Mouse (Mus musculus): ENCODE results near the gene Gm266.

The Gm266 gene

DNA sequence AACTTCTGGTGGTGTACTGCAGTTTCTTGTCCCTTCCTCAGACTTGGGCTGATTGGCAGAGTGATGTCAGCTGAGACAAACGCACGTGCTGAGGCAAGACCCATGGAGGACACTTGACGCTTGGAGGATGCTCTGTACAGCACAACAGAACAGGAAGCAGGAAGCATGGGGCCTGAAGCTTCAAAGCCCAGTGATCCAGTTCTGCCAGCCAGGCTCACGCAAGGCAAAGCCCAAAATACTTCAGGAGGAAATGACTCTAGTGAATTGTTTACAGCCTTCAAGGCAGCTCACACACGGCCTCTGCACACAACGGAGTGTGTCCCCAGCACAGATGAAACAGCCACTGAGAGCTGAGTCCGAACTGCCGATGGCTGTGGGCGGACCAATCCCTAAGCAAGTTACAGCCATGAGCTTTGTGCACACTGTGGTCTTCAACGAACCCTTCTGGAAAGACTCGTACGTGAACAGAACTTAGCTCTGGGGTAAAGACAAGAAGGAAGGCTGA is 17.5 kb upstream of the Gm266 start:
- no peak for DNase-seq (ENCODE audit: low read depth, low spot score)

DNA sequence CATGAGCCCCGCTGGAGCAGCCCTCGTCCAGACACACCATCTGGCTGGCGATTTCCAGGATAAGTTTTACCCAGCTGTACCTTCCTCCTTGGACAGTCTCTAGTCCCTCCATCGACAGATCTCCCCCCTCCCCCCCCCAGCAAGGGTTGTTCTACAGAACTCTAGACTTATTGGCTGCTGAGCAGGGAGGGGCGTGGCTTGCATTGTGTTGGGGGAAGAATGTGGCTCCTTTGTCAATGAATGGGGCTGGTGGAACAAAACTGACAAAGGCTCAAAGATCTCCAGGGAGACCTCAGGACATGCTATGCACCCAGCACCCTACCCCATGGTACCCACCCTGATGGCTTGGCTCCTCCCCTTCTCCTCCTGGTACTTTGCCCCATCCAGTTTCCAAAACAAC is 15.1 kb upstream of the Gm266 start:
- no peak for DNase-seq (ENCODE audit: low read depth, low spot score)

DNA sequence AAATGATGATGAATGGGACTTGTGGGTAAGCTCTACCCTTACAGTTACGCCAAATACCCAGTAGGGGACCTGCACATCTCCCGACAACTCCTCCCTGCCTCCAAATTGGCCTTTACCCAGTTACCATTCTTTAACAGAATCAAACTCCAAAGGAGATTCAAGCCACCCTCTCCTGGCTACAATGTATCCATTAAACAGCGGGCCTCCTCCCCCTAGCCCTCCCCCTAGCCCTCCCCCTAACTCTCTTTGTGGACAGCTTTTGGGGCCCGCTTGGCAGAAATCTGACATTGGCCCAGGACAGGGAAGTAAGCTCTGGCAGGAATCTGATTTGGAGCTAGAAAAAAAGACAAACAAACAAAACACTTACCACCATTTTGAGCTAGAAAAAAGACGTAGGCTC is 14.0 kb upstream of the Gm266 start:
- no peak for DNase-seq (ENCODE audit: low read depth, low spot score)

DNA sequence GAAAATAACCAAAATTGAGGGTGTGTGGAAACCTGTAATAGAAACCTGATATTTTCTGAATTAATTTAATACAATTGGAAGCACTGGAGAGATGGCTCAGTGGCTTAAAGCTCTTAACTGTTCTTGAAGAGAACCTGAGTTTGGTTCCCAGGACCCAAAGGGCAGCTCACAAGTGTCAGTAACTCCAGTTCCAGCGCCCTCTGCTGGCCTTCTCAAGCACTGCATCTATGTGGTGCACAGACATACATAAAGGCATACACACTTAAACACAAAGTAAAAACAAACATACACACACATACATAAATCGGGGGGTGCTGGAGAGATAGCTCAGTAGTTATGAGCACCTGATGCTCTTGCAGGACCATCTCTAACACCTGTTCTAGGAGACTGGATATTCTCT is 11.5 kb upstream of the Gm266 start:
- peak; percentile 20 for DNase-seq (ENCODE audit: low read depth, low spot score)

DNA sequence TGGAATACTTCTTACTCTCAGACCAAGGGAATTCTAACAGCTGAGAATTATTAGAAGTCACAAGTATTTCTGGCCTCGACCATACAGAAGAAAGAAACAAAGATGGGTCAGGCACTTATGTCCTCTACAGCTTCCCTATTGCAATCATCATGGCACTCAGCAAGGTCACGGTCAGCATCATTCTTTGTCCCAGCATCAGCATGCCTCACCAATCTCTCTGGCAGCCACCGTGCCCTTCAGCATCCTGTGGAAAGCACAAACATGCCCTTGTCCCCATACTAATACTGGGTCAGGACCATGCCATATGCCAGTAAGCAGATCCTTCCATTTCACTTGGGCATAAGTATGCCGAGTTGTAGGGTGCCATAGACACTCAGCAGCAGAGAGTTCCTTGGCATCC is 9.3 kb upstream of the Gm266 start:
- no peak for DNase-seq (ENCODE audit: low read depth, low spot score)

DNA sequence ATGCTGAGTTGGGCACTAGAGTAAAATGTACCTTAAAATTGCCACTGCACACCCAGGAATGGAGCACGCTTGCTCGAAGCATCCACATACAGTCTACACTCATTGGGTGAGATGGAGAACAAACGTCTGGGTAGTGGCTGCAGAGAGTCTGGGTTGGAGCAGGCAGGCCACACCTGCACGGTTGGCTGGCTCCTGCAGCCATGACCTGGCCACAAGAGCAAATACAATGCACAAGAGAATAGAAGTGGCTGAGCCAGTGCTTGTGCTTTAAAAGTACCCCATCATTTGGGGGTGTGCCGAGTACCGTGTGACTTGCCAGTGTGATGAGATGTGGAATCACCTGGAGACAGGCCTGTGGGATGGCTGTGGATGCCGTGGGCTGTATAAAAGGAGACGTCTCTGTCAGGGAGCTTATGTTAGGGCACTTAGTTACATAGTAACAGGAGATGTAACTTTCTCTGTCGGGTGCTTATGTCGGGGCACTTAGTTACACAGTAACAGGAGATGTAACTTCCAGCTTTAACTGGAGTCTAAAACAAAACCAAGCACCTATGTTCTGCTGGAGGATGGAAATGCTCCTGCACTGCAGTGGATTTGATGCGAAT is 3.7 kb upstream of the Gm266 start:
- no peak for DNase-seq (ENCODE audit: low read depth, low spot score)

DNA sequence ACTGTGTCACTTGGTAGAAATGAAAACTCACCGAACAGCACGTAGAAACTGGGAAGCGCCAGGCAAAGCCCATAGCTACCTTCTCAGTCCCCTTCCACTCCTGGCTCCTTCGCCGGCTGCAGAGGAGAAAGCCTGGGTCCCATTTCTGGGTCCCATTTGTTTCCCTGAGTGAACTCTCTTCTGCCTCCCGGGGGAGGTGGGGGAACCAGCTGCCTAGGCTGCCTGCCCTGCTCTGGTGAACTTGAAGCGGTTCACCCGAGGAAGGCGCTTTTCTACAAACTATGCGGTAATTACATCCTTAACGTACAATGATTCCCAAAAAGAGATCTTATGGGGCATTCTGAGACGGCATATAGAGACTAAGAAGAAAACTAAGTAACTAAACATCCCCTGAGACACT is 832 bp upstream of the Gm266 start:
- no peak for DNase-seq (ENCODE audit: low read depth, low spot score)

DNA sequence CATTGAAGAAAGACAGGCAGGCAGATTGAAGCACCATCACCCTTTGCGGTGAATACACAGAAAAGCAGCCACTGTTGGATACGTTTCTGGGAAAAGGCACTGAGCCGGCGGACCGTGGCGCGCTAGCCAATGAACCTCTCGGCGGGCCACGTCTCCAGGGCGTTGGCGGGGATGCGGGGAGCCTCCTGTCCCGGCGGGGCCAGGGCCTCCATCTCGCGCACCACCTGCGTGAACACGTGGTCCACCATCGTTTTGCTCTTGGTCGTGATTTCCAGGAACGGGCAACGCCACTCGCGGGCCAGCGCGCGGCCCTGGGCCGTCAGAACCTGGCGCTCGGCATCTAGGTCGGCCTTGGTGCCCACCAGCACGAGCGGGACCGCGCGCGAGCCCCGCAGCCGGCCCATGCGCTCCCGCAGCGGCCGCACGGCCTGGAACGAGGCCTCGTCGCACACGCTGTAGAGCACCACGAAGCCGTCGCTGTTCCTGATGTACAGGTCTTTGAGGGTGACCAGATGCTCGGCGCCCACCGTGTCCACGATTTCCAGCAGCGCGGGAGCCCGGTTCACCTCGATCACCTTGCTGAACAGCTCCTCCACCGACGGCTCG is 474 bp downstream of the Gm266 start:
- no peak for DNase-seq (ENCODE audit: low read depth, low spot score)

DNA sequence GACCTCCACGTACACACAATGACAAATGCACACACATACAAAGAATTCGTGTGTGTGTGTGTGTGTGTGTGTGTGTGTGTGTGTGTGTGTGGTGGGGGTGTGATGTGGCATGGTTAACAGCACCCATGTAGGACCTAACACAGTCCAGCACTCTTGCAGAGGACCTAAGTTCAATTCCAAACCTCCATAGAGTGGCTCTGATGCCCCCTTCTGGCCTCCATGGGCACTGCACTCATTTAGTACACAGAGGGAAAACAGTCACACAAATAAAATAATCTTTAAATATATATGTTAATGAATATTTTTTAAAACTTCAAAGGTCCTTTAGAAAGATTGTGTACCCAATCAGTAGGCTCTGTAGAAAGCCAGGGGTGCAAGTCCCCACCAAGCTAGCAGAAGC is 5.7 kb downstream of the Gm266 start:
- DNase-seq (ENCODE audit: low read depth, low spot score) = no peak

DNA sequence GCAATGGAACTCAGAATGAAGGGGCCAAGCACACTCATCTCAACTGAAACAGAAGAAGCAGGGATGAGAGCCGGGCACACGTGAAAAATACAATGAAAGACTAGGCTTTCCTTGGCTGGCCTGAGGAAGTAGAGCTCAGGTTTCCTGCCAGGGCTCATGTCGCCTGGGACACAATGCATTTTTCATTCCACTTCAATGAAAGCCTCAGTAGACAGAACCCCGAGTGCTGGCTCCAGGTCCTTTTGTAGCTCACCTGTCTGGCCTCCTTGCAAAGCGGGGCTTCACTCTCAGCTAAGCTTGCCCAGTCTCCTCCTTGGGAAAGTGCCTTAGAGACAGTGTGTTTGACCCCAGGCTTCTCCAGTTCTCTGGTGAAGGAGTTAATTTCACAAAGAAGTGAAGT is 6.7 kb downstream of the Gm266 start:
- no peak for DNase-seq (ENCODE audit: low read depth, low spot score)

DNA sequence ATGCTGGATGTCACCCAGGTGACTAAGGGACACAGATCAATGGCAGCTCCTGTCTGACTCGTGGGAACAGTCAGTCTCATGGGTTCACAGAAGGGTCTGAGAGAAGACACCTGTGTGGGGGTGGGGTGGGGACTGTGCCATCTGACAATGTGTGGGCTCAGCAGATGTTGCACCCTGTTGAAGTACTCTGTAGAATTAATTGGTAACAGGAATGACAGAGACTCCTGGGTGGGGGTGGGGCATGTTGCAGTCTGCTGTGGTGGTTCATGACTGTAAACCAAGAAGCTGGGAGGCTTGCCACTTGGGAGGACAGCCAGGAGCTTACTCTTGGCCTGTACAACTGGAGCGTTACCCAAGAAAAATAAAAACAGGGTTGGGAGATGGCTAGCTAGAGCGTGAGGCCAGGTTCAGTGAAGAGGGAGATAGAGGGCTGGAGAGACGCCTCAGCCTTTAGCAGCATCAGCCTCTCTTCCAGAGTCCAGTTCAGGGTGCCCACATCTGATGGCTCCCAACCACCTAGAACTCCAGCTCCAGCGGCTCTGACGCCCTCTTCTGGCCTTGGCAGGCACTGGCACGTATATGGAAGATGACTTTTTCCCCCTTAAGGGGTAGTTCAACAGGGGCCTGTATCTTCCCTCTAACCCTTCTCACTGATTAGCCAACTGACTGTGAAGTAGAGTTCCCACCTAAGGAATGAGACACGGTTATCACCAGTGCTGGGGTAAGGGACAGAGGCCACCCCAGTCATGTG is 10.6 kb downstream of the Gm266 start:
- DNase-seq (ENCODE audit: low read depth, low spot score) = no peak

DNA sequence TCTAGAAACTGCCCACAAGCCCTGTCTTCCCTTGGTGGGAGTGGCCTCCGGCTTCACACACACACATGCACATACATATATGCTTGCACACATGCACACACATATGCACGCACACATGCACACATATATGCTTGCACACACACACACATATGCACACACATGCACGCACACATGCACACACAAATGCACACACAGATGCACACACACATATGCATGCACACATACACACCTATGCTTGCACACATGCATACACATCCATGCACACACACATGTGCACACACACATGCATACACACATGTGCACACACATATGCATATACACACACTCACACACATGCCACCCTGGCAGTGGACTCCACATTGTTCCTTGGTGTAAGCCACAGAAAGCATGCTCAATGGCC is 11.2 kb downstream of the Gm266 start:
- DNase-seq (ENCODE audit: low read depth, low spot score) = no peak

DNA sequence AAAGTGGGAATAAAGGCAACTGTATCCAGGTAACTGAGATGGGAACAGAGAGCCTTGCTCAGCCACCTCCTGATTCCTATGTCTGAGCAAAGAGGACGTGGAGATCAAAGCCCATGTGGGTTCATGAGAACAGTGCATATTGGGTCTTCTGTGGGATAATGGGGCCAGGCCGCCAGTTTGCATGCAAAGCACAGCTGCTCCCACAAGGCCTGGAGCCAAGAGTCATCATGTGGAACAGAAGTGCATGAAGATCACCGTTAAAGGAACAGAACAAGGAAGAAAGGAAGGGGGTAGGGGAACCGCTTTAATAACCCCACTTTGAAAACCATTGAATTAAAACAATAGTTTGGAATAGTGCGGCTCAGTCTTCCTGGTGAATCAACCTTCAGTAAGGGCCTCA is 12.7 kb downstream of the Gm266 start:
- no peak for DNase-seq (ENCODE audit: low read depth, low spot score)

DNA sequence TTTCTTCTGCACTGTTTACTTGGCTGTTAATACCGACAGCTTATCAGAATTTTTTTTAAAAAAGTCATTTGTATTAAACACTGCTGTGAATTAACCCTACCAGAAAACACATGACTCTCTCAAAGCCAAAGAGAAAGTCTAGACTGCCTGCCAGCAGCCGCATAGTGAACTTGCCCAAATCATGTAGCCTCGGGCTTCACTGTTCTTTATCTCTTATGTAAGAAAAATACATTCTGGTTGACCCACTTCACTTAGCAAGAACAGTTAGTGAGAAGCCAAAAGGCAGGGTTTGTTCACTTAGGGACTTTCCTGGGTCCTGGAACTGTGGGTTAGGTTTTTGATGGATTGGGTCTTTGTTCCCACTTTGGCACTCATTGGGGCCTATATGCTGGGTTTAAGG is 13.9 kb downstream of the Gm266 start:
- no peak for DNase-seq (ENCODE audit: low read depth, low spot score)

DNA sequence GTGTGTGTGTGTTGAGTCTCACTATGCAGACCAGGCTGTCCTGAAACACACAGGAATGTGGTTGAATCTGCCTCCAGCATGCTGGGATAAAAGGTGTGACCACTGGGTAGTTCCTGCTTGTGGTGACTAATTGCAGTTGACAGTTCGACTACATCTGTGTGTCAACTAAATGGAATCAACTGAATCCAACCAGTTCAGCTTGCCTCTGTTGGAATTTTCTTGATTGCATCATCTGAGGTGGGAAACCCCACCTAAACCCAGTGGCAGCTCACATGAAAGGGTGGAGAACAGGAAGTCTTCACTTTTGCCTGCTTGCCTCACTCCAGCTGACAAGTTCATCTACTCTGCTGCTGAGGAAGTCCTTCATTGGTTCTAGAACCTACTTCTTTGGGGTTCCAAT is 14.5 kb downstream of the Gm266 start:
- DNase-seq (ENCODE audit: low read depth, low spot score) = no peak

DNA sequence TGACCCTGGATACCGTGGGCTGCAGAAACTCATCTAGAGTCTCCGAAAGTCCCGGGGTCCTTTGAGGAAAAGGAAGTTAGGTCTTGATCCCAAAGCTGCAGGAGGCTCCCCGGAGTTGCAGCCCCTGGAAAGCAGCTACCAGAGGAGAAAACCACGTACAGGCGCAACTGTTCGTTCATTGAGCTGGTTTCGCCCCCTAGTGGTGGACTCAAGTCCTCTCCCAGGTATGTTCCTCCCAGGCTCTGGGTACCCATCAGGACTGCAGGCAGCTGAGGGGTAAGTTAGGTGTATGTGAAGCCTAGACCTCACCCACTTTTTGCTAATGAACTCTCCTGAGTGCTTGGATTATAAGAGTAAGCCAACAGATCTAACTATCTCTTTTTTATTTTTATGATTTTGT is 16.1 kb downstream of the Gm266 start:
- DNase-seq (ENCODE audit: low read depth, low spot score) = peak; percentile 80

DNA sequence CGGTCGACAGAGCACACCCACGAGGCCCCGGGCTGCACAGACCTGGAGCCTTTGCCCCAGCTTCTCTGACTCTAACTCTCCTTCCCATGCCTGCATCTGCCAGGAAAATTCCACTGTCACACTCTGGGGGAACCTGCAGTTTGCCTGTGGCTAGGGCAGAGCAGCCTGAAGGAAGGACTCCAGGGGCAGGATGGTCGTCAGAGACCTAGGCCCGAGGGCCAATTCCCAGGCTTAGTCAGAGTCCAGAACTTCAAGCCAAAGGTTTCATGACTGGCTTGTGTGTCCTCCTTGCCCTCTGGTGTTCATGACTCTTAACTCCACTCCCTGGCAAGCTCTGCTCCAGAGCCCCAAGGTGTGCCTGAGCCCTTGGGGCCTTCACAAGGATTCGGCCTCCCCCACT is 17.4 kb downstream of the Gm266 start:
- DNase-seq (ENCODE audit: low read depth, low spot score) = no peak

DNA sequence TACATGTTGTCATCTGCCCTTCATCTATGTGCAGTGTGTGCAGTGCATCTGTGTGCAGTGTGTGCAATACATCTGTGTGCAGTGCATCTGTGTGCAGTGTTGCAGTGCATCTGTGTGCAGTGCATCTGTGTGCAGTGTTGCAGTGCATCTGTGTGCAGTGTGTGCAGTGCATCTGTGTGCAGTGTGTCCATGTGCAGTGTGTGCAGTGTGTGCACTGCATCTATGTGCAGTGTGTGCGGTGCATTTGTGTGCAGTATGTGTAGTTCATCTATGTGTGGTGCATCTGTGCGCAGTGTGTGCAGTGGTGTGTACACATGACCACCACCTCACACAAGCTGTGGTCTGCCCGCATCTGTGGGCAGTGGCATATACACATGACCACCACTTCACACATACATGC is 19.3 kb downstream of the Gm266 start:
- no peak for DNase-seq (ENCODE audit: low read depth, low spot score)

DNA sequence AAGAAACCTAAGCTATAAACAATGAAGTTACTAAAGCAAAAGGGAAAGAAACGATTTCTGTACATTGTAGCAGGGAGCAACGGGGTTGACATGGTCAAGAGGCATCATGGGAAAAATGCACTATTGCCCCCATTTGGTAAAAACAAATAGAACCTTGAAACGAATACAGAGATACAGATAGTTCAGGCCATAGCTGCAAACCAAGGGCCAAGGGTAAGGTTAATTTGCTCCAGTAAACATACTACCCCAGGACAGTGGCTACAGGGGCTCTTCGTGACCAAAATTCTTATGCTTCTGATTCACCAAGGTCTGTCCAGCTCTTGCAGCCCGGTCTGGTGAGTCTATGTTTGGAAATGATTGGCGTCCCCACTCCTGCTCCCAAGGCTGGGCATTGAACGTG is 22.1 kb downstream of the Gm266 start:
- DNase-seq (ENCODE audit: low read depth, low spot score) = no peak

DNA sequence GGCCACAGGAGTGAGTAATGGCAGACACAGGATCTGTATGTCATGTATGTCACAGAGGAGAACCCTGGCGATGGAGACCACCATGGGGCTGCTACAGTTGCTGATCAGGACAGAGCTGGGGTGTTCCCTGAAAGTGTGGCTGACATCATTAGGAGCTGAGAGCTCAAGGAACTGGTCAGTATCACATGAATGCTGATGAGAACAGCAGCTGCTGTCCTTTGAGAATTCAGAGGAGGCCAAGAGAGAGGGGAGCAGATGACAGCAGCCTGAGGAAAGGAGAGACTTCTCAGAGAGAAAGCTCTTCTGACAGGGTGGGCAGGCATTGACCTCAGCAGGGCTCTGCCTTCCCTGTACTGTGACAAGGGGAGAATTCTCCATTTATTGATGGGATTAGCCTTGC is 27.9 kb downstream of the Gm266 start:
- DNase-seq (ENCODE audit: low read depth, low spot score) = no peak

DNA sequence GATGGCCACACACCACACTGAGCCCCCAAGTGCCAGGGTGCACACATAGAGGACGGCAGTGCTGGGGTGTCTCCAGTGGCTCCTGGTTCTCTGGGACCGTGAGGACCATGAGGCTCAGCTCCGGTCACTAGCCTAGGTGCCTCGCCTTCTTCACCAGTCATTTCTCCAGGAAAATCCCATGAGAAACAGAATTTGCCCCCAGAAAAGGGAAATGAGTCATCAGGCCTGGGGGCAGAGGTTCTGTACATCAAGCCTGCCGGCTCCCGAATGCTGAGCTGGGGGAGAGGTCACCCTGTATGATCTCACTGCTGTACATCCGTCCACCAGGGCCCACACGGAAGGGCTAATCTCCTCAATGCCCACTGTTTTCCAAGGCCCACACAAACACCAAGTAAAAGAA is 29.8 kb downstream of the Gm266 start:
- no peak for DNase-seq (ENCODE audit: low read depth, low spot score)

DNA sequence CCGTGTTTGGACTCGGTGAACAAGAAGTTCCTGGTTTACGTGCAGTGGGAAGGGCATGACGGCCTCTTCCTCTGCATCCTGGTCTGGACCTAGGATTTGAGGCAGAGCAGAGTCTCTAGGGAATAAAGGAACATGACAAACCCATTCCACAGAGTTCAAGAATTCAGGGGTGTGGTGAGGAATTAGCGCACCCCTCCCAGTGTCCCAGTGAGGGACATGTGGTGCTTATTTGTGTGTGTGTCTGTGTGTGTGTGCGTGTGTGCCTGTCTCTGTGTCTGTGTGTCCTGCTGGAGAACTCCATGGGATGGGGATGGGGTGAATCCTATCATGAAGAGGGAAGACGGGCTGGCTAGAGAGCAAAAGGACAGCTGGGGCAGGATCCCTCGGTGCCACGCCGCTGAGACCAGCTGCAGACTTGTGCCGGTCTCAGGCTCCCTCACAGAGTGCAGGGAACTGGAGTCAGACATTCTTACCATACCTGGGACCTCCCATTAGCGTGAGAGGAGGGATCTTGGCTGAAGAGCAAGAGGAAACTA is 30.2 kb downstream of the Gm266 start:
- DNase-seq (ENCODE audit: low read depth, low spot score) = no peak
